Mouse (Mus musculus) lung, embryonic 15.5 days (tissue): ENCODE measurements at regions not wholly inside any gene's neighbourhood (a gene's known extent, or its start where the extent isn't known, plus 50 kb on each side); places are given as distances from the start of the nearest gene placed in this dataset.
"Not testable (repeated sequence)": the region's sequence is repeated elsewhere in the genome, so short reads cannot be mapped to it uniquely, and the experiment has no call there.

ENCODE experiments used
- ATAC-seq: fragments of 200-750 bp; cut with Nextera tagmentation; 2 replicates; pipeline ENCODE4 v1.8.0; 2017; ENCODE audit warnings: moderate number of reproducible peaks, borderline replicate concordance; ENCODE audit not compliant: low FRiP score, low TSS enrichment; ENCODE audit errors: extremely low read depth
- H3K27ac ChIP-seq: fragments of 300-500 bp; sonication (generic); 2 replicates; pipeline ENCODE4 v1.5.1; 2015; ENCODE audit warnings: moderate library complexity, mild to moderate bottlenecking, inconsistent platforms
- H3K27me3 ChIP-seq: fragments of 300-500 bp; sonication (generic); 2 replicates; pipeline ENCODE4 v1.6.1; 2015; ENCODE audit warnings: inconsistent platforms
- H3K36me3 ChIP-seq: fragments of 300-500 bp; sonication (generic); 2 replicates; pipeline ENCODE4 v1.6.1; 2015; ENCODE audit warnings: inconsistent platforms
- H3K4me1 ChIP-seq: fragments of 300-500 bp; sonication (generic); 2 replicates; pipeline ENCODE4 v1.6.1; 2015; ENCODE audit warnings: inconsistent platforms
- H3K4me2 ChIP-seq: fragments of 300-500 bp; sonication (generic); 2 replicates; pipeline ENCODE4 v1.6.1; 2015; ENCODE audit warnings: inconsistent platforms, mild to moderate bottlenecking, moderate library complexity
- H3K4me3 ChIP-seq: fragments of 300-500 bp; sonication (generic); 2 replicates; pipeline ENCODE4 v1.5.1; 2015; ENCODE audit warnings: mild to moderate bottlenecking, inconsistent platforms
- H3K9ac ChIP-seq: fragments of 300-500 bp; sonication (generic); 2 replicates; pipeline ENCODE4 v1.6.1; 2015; ENCODE audit warnings: inconsistent platforms
- H3K9me3 ChIP-seq: fragments of 300-500 bp; sonication (generic); 2 replicates; pipeline ENCODE4 v1.6.1; 2016; ENCODE audit warnings: inconsistent platforms
- WGBS: fragments of 180-500 bp; shearing (Covaris S2); methylation state at CpG from one replicate; pipeline ENCODE4 v1.1.7; 2015; 5-methylcytosine and 5-hydroxymethylcytosine counted together

DNA sequence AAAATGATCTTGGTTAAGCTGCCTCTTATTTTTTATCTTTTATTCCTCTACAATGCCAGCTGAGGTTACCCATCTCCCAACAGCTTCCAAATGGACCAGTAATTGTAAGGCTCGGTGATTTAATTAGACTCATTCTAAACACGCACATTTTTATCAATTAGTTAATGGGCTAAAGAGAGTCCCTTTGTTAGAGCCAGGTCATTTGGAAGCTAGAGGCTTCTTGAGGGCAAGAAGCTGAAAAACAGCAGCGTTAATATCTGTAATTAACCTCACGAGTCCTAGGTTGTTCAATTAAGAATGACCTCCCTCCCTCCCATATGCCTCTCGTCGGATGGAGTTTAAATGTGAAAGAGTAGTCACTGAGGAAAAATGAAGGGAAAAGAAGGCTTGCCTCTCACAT, 66.5 kb downstream of the Otx2 start:
- no peak overlapping the region for H3K4me3 ChIP-seq

DNA sequence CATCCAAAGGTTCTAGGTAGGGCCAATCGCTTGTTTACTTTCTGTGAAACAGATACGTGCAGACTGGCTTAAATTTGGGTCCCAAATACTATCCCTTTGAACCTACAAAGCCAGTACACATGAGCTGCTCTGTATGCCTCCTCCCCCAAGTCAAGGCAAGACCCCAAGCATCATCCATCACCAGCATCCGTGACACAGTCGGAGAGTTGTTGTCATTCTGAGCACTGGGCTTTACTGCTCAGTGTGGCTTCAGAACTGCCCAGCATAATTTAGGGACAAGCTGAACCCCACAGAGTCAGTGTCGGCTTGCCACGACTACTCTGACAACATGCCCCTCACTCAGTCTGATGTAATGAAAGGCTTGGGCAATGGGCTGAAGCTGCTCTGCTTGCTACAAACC, 70.1 kb downstream of the Otx2 start:
- H3K27me3 ChIP-seq = no peaks in the 10 kb centered on the region
- ATAC-seq = no peak
- no peak overlapping the region for H3K27ac ChIP-seq
- H3K36me3 ChIP-seq = no peaks in the 10 kb centered on the region
- H3K4me1 ChIP-seq = no peaks in the 10 kb centered on the region
- H3K9ac ChIP-seq = no peak overlapping the region
- 57% methylated on average over 6 of the region's 6 CpGs for WGBS
- no peak overlapping the region for H3K4me3 ChIP-seq
- H3K9me3 ChIP-seq = no peaks in the 10 kb centered on the region
- no peak overlapping the region for H3K4me2 ChIP-seq

More for the DNA sequence above, 66.5 kb downstream of the Otx2 start:
- Histone ChIP-seq H3K36me3 (no peaks in the 10 kb centered on the region), H3K27me3 (no peaks in the 10 kb centered on the region), H3K4me2 (no peak overlapping the region), H3K9ac (no peak overlapping the region), H3K4me1 (no peaks in the 10 kb centered on the region), H3K27ac (no peak overlapping the region), H3K9me3 (no peaks in the 10 kb centered on the region)
- ATAC-seq = no peak
- 73% methylated on average over 6 of the region's 6 CpGs for WGBS

GRCm38 (mm10) chr14:48594334-48594733, 79.3 kb downstream of the Otx2 start:
- H3K36me3 ChIP-seq = no peaks in the 10 kb centered on the region
- H3K4me1 ChIP-seq = no peaks in the 10 kb centered on the region
- no peak for ATAC-seq
- H3K27me3 ChIP-seq = peaks cover 7% of the 10 kb centered on the region; the same call in 1 of the 2 replicates
- H3K9me3 ChIP-seq = no peaks in the 10 kb centered on the region
- H3K4me3 ChIP-seq = no peak overlapping the region
- H3K4me2 ChIP-seq = no peak overlapping the region
- H3K27ac ChIP-seq = no peak overlapping the region
- WGBS = 88% methylated on average over 5 of the region's 5 CpGs
- H3K9ac ChIP-seq = no peak overlapping the region

DNA sequence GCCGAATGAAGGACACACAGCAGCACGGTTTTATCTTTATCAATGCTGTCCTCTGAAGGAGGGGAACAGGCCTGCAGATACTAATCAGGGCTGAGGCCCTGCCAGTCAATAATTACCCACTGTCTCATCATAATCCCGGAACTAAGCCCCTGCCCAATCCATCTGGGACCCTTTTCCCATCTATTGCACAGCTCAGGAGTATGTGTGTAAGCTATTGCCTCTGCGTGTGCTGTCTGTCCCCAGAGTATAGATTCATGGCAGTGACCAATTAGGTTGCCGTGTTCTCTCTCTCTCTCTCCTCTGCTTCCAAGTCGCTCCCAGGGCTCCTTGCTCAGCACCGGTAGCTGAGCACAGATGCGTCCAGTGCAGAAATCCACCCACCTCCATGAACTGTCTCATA, 80.3 kb downstream of the Otx2 start:
- H3K36me3 ChIP-seq = no peaks in the 10 kb centered on the region
- no peak overlapping the region for H3K4me2 ChIP-seq
- no peaks in the 10 kb centered on the region for H3K9me3 ChIP-seq
- H3K4me1 ChIP-seq = no peaks in the 10 kb centered on the region
- no peak for ATAC-seq
- no peak overlapping the region for H3K9ac ChIP-seq
- peaks cover 7% of the 10 kb centered on the region; the same call in 1 of the 2 replicates for H3K27me3 ChIP-seq
- no peak overlapping the region for H3K4me3 ChIP-seq
- 70% methylated on average over 8 of the region's 8 CpGs for WGBS
- H3K27ac ChIP-seq = no peak overlapping the region

GRCm38 (mm10) chr14:48591483-48592230, 82.0 kb downstream of the Otx2 start:
- ATAC-seq = no peak
- H3K4me1 ChIP-seq = no peaks in the 10 kb centered on the region

DNA sequence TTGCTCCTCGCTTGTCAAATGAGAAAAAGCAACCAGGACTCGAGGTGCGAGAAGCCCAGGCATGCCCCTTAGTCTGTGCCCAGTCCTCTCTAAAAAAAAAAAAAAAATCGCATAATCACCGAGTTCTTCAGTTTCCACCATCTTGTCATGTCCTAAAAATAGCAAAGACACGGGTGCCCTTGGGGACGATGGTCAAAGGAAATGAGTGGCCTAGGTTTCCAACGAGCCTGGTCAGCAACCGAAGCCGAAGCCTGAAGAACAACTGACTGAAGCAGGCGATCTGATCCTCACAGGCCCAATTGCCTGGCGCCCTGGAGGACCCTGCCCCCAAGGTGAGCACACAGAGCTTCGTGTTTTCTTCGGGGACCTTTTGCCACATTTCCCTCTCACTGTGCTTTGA, 83.2 kb downstream of the Otx2 start:
- Histone ChIP-seq H3K36me3 (no peaks in the 10 kb centered on the region), H3K9ac (no peak overlapping the region), H3K4me1 (no peaks in the 10 kb centered on the region), H3K4me3 (no peak overlapping the region), H3K4me2 (peak overlapping the region; percentile 35; the same call in 1 of the 2 replicates), H3K27ac (no peak overlapping the region), H3K27me3 (peaks cover 10% of the 10 kb centered on the region; the same call in 1 of the 2 replicates), H3K9me3 (no peaks in the 10 kb centered on the region)
- ATAC-seq = no peak
- 38% methylated on average over 14 of the region's 14 CpGs for WGBS

More at GRCm38 (mm10) chr14:48591483-48592230, 82.0 kb downstream of the Otx2 start:
- no peak overlapping the region for H3K9ac ChIP-seq
- H3K27ac ChIP-seq = no peak overlapping the region
- peaks cover 8% of the 10 kb centered on the region; the same call in 1 of the 2 replicates for H3K27me3 ChIP-seq
- H3K9me3 ChIP-seq = no peaks in the 10 kb centered on the region
- H3K4me2 ChIP-seq = no peak overlapping the region
- 35% methylated on average over 15 of the region's 15 CpGs for WGBS
- no peak overlapping the region for H3K4me3 ChIP-seq
- no peaks in the 10 kb centered on the region for H3K36me3 ChIP-seq

GRCm38 (mm10) chr14:48589702-48590325, 83.8 kb downstream of the Otx2 start:
- no peak overlapping the region for H3K9ac ChIP-seq
- no peaks in the 10 kb centered on the region for H3K36me3 ChIP-seq
- no peak overlapping the region for H3K27ac ChIP-seq
- ATAC-seq = no peak
- H3K4me3 ChIP-seq = no peak overlapping the region
- H3K27me3 ChIP-seq = peaks cover 10% of the 10 kb centered on the region; the same call in 1 of the 2 replicates
- WGBS = 20% methylated on average over 15 of the region's 15 CpGs
- peak overlapping the region; percentile 35 for H3K4me2 ChIP-seq
- H3K9me3 ChIP-seq = no peaks in the 10 kb centered on the region
- no peaks in the 10 kb centered on the region for H3K4me1 ChIP-seq

DNA sequence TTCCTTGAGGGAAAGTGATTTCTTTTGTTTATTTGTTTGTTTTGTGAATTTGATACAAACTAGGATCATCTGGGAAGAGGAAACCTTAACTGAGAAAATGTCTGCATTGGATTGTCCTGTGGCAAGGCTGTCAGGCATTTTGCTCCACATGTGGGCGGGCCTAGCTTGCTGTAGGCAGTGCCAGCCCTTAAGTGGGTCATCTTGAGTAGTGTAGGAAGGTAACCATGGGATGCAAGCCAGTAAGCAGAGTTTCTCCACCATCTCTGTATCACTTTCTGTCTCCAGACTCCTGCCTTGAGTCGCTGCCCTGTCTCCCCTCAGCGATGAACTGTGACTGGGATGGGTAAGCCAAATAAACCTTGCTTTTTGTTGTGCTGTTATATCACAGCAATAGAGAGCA, 87.8 kb downstream of the Otx2 start:
- WGBS = 91% methylated on average over 3 of the region's 3 CpGs
- no peak overlapping the region for H3K27ac ChIP-seq
- no peak overlapping the region for H3K4me2 ChIP-seq
- H3K36me3 ChIP-seq = no peaks in the 10 kb centered on the region
- peaks cover 3% of the 10 kb centered on the region; the same call in 1 of the 2 replicates for H3K27me3 ChIP-seq
- H3K4me3 ChIP-seq = no peak overlapping the region
- no peaks in the 10 kb centered on the region for H3K4me1 ChIP-seq
- no peak overlapping the region for H3K9ac ChIP-seq
- H3K9me3 ChIP-seq = no peaks in the 10 kb centered on the region
- no peak for ATAC-seq

- H3K27me3 ChIP-seq = peaks cover 3% of the 10 kb centered on the region; the same call in 1 of the 2 replicates
- 39% methylated on average over 3 of the region's 3 CpGs for WGBS
- ATAC-seq = no peak
These were observed 89.0 kb downstream of the Otx2 start for GRCm38 (mm10) chr14:48584571-48584970.

DNA sequence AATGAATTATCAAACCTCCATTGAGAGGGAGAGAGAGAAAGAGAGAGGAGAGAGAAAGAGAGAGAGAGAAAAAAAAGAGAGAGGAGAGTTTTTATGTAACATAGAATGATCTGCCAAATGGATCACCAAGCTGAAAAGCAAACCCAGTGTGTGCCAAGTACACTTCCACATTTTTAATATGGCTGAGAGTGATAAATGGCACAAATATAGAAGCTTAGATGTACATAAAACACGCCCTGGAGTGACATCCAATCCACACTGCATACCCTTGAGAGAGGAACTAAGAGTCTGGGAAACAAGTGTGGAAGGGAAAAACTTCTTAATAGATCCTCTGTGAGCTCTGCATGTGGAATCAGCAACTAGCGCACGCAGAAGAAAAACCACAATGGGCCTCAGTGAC, 90.1 kb downstream of the Otx2 start:
- Histone ChIP-seq H3K27me3 (peaks cover 3% of the 10 kb centered on the region; the same call in 1 of the 2 replicates), H3K36me3 (no peaks in the 10 kb centered on the region), H3K4me3 (no peak overlapping the region), H3K9me3 (no peaks in the 10 kb centered on the region), H3K9ac (no peak overlapping the region), H3K4me1 (no peaks in the 10 kb centered on the region), H3K27ac (no peak overlapping the region), H3K4me2 (no peak overlapping the region)
- ATAC-seq = no peak
- WGBS = 85% methylated on average over 3 of the region's 3 CpGs

More at GRCm38 (mm10) chr14:48584571-48584970, 89.0 kb downstream of the Otx2 start:
- H3K9ac ChIP-seq = no peak overlapping the region
- no peak overlapping the region for H3K27ac ChIP-seq
- H3K9me3 ChIP-seq = no peaks in the 10 kb centered on the region
- H3K4me1 ChIP-seq = no peaks in the 10 kb centered on the region
- no peak overlapping the region for H3K4me2 ChIP-seq
- H3K36me3 ChIP-seq = no peaks in the 10 kb centered on the region
- no peak overlapping the region for H3K4me3 ChIP-seq

- no peak for ATAC-seq
- Histone ChIP-seq H3K27me3 (peaks cover 3% of the 10 kb centered on the region; the same call in 1 of the 2 replicates), H3K4me1 (no peaks in the 10 kb centered on the region), H3K27ac (no peak overlapping the region), H3K4me3 (no peak overlapping the region), H3K4me2 (no peak overlapping the region), H3K9ac (no peak overlapping the region), H3K36me3 (no peaks in the 10 kb centered on the region), H3K9me3 (no peaks in the 10 kb centered on the region)
- 71% methylated on average over 1 of the region's 1 CpGs for WGBS
These were observed 91.5 kb downstream of the Otx2 start for GRCm38 (mm10) chr14:48582080-48582479.

DNA sequence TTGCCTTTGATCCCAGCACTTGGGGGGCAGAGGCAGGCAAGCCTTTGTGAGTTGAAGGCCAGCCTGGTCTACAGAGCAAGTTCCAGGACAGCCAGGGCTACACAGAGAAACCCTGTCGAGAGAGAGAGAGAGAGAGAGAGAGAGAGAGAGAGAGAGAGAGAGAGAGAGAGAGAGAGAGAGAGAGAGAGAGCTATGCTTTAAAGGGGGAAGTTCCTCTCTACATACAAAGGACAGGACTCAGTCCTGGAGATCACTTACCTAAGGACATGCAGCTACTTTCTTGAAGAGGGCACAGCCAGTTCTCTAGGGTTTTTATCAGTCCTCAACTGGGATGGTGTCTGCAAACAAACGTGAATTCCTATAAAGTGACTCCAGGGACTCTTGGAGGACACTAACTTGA, 92.3 kb downstream of the Otx2 start:
- not testable (repeated sequence) for H3K27ac ChIP-seq, H3K9ac ChIP-seq, H3K9me3 ChIP-seq, H3K4me2 ChIP-seq, ATAC-seq, H3K36me3 ChIP-seq, H3K27me3 ChIP-seq, H3K4me1 ChIP-seq, H3K4me3 ChIP-seq
- 7% methylated on average over 1 of the region's 2 CpGs for WGBS
